Mouse (Mus musculus) left cerebral cortex, postnatal 4 days (tissue): ENCODE data around the gene Gm20388. TPM values are rescaled to one million over a fixed set of nuclear protein-coding genes. Genes with fewer than 3 reads are reported as not detected.
"Not testable (repeated sequence)": the region's sequence is repeated elsewhere in the genome, so short reads cannot be mapped to it uniquely, and the experiment has no call there.

ENCODE experiments used
- DNase-seq: peaks from one replicate; pipeline ENCODE4 v3.0.0-alpha.2; 2022
- intact Hi-C: fragments of 180-260 bp; cut with DNase I; formaldehyde crosslinking; loops from one replicate; pipeline ENCODE4 v1.15.1; 2025
- total RNA-seq, 2 experiments: library from RNA; stranded (reverse); gene quantifications; 2 replicates each; pipeline ENCODE4 v1.2.3; 2021

Gene Gm20388
- total RNA-seq, 2 experiments from 2014 or later: 6.5 to 12.8 TPM

GRCm38 (mm10) chr8:123415967-123416943 is 3505.6 kb downstream of the Gm20388 start:
- no peak for DNase-seq
- intact Hi-C loops: no loop called here

- intact Hi-C loops: no loop called here
- no peak for DNase-seq
Measured at GRCm38 (mm10) chr8:123416944-123417555, 3506.4 kb downstream of the Gm20388 start.

GRCm38 (mm10) chr8:123419711-123420110 is 3509.1 kb downstream of the Gm20388 start:
- intact Hi-C loops: no loop called here
- DNase-seq: no peak

- no peak for DNase-seq
- intact Hi-C loops: no loop called here
Measured at GRCm38 (mm10) chr8:123420525-123421281, 3510.1 kb downstream of the Gm20388 start.

- intact Hi-C loops: no loop called here
Measured at GRCm38 (mm10) chr8:123421325-123421724, 3510.7 kb downstream of the Gm20388 start.

GRCm38 (mm10) chr8:123422056-123422780 is 3511.6 kb downstream of the Gm20388 start:
- intact Hi-C loops: no loop called here
- peak; percentile 76 for DNase-seq

More at GRCm38 (mm10) chr8:123421325-123421724, 3510.7 kb downstream of the Gm20388 start:
- DNase-seq: no peak

GRCm38 (mm10) chr8:123422781-123423159 is 3512.1 kb downstream of the Gm20388 start:
- intact Hi-C loops: no loop called here
- DNase-seq: no peak

- intact Hi-C loops: no loop called here
- DNase-seq: no peak
Measured at GRCm38 (mm10) chr8:123423441-123423840, 3512.8 kb downstream of the Gm20388 start, which contains the start of gene Def8. Gene Def8 (plus strand): TSS chr8:123423527.

GRCm38 (mm10) chr8:123426511-123427509 is 3516.2 kb downstream of the Gm20388 start:
- DNase-seq: no peak
- intact Hi-C loops: no loop called here

- DNase-seq: no peak
- intact Hi-C loops: no loop called here
Measured at GRCm38 (mm10) chr8:123427639-123428275, 3517.1 kb downstream of the Gm20388 start.

GRCm38 (mm10) chr8:123428343-123428893 is 3517.8 kb downstream of the Gm20388 start:
- intact Hi-C loops: no loop called here
- DNase-seq: no peak

- no peak for DNase-seq
- intact Hi-C loops: no loop called here
Measured at GRCm38 (mm10) chr8:123428939-123429721, 3518.5 kb downstream of the Gm20388 start.

GRCm38 (mm10) chr8:123429722-123430013 is 3519.0 kb downstream of the Gm20388 start:
- DNase-seq, intact Hi-C loops: not testable (repeated sequence)

GRCm38 (mm10) chr8:123430936-123431335 is 3520.3 kb downstream of the Gm20388 start:
- intact Hi-C loops, DNase-seq: not testable (repeated sequence)

GRCm38 (mm10) chr8:123431616-123432365 is 3521.2 kb downstream of the Gm20388 start:
- intact Hi-C loops: no loop called here
- DNase-seq: no peak

GRCm38 (mm10) chr8:123432381-123432780 is 3521.7 kb downstream of the Gm20388 start:
- intact Hi-C loops: no loop called here
- DNase-seq: no peak
